Mouse (Mus musculus): ENCODE measurements around the gene Mrpl52.
A peak's percentile ranks its signal among the peaks of the same experiment; 100 is the strongest.

Mrpl52 gene

DNA sequence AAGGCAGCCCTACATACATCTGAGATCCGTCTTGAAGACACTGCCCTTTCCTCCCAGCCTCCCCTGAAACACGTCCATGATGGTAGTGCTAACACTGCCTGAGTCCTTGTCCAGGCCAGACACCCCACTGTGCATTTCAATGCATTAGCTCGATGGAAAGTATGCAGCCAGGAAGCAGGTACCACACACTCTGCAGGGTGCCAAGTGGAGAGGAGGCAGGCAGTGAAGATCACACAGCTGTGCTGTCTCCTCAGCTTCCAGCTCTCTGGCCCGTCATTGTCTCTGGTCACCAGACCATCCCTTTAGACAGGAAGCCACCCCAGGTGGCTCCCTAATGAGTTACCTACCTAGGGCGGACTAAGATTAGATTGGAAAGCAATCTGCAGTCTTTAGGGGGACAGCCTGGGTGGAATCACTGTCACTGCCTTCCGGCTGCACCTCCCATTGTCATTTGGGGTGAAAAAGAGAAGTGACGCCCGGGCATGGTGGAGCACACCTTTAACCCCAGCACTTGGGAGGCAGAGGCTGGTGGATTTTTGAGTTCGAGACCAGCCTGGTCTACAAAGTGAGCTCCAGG lies 14.6 kb upstream of the Mrpl52 start:
- DNase-seq (ENCODE audit: low spot score), result no peak

DNA sequence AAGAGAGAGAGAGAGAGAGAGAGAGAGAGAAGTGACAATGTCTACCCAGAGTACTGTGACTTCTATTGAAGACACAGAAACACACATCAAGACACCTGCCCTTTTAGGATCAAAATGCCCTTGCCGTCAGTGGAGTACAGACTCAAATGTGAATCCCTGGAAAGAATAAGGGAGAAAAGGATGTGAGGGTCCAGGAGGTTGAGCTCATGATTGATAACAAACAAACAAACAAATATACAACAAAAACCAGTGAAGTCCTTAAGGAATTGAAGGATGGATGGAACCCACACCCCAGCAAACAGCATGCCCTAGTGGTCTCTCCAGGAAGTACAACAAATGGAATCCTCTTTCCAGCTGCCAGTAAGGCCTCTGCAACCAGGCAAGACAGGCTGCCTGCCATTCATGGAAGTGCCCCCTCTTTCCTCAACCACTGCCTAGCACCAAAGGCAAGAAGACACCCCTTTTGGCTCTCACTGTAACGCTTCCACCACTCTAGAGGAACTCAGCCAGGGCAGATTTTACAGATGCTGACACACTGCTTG lies 14.0 kb upstream of the Mrpl52 start:
- DNase-seq (ENCODE audit: low spot score), result peak; percentile 34

DNA sequence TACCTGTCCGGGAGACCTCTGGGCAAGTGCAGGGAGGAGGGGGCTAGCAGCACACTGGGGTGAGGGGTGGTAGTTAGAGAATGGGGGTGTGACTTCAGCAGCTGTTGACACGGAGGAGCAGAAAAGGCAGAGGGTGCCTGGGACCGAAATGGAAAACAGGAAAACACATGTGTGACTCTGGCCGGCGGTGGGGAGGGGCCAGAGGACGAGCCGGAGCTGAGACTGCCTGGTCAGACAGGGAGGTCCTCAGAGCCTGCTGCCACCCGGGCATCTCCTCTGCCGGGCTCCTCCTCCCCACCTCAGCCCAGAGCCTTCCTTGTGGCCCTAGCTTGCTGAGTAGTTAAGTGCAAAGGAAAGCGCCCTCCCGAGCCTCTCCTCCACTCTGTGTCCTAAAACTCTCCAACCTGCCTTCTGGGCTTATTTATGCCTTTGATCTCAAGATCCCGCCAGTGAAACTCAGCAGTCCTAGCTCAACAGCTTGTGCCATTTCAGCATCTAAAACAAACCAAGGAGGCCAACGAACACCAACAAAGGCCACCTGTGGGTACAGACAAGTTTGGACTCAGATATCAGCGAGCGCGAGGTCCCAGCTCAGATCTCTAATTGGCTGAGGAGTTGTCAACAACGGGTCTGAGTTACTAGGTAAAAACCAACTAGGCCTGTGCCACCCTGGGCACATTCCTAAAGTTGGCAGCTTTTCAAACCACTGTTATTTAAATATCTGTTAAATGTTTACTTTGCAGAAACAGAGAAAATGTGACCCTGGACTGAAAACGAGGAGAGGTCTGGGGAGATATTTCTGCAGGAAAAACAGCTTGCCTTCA lies 12.6 kb upstream of the Mrpl52 start:
- no peak for DNase-seq (ENCODE audit: low spot score)

- DNase-seq (ENCODE audit: low spot score), result no peak
Observed at GRCm38 (mm10) chr14:54415241-54416020, 11.3 kb upstream of the Mrpl52 start.

DNA sequence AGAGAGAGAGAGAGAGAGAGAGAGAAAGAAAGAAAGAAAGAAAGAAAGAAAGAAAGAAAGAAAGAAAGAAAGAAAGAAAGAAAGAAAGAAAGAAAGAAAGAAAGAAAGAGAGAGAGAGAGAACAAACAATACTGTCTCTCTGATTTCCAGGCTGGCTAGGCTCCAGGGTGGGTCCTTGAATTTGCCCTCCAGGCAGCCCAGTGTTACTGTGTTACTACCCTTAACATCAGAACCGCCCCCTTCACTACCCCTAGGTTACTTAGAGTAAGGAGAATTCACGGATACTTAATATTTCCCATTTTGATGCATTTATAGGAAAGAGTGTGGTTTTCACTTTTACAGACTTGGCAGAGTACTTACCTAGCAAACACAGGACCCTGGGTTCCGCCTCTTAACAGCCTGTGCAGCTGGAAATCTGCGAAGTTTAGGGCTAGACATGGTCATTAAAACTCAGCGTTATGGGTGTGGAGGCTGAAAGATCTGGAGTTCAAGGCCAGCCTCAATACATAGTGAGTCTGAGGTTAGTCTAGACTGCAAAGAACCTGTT lies 10.4 kb upstream of the Mrpl52 start:
- no peak for DNase-seq (ENCODE audit: low spot score)

GRCm38 (mm10) chr14:54416830-54417229 lies 9.9 kb upstream of the Mrpl52 start:
- no peak for DNase-seq (ENCODE audit: low spot score)

DNA sequence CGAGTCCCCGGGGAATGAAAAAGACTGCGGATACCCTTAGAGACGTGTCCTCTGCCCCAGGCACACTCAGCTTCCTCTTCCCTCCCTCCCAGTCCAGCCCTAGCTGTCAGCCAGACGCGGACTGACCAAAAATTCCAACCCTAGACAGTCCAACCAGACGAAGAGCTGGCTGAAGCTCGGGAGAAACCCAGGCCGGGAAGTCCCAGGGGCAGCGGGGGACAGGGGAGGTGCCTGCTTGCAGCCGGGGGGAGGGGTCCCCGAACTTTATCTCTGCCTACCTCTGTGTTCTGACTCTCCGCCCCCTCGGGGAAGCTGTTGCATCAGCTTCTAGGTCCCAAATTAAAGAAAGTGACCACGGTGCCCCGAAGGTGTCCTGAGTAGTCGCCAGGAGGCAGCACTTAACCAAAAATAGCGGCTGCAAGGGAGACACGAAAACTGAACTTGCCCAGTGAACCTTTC lies 9.1 kb upstream of the Mrpl52 start, which contains the start of gene Slc7a7:
Gene Slc7a7 (minus strand): TSS at position 158 of the 459 bp plus-strand sequence.
- DNase-seq (ENCODE audit: low spot score), result no peak

DNA sequence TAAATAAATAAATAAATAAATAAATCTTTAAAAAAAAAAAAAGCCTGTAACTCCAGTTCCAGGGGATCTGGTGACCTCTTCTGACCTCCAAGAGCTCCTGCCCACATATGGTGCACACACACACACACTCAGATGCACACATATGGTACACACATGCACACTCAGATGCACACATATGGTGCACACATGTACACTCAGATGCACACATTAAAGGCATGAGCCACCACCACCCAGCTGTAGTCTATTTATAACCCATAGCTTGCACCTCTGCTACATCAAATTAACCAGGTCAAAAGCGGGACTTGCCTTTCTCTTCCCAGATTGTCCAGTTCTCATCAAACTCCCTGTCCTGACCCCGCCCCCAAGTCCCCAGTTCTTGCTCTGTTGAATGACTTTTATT lies 5.7 kb upstream of the Mrpl52 start:
- no peak for DNase-seq (ENCODE audit: low spot score)

DNA sequence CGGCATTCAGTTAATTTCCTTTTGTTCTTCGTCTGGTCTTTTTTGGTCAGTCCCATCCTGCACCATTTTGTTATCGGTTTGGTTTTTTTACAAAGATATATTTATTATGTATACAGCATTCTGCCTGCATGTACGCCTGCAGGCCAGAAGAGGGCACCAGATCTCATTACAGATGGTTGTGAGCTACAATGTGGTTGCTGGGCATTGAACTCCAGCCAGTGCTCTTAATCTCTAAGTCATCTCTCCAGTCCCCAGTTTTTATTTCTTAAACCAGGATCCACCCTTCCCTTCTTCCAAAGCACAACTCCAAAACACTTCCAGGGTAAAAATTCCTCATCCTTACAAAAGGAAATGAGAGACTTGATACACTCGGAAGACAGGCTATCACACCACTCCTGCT lies 3.3 kb upstream of the Mrpl52 start:
- DNase-seq (ENCODE audit: low spot score), result no peak

- DNase-seq (ENCODE audit: low spot score), result no peak
Observed at GRCm38 (mm10) chr14:54424634-54425033, 2.1 kb upstream of the Mrpl52 start.

DNA sequence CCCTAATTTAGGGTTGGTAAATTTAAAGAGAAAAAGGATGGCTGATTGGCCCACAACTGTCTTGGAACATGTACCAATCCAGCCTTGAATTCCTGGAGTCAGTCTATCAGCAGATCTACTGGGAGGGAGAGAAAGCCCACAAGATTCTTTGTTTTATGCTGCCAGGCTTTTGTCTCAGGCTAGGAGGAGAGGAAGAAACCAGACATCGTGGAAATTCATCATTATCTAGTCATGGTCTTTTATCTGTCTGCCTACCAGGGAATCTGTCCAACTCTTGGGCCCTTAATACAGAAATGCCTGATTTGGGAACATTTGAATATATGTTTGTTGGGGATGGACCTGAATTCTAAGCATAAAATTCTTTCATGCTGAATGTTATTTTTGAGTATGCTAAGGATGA lies 1.2 kb upstream of the Mrpl52 start:
- DNase-seq (ENCODE audit: low spot score), result no peak

- no peak for DNase-seq (ENCODE audit: low spot score)
Observed at GRCm38 (mm10) chr14:54426003-54426688, 563 bp upstream of the Mrpl52 start.

DNA sequence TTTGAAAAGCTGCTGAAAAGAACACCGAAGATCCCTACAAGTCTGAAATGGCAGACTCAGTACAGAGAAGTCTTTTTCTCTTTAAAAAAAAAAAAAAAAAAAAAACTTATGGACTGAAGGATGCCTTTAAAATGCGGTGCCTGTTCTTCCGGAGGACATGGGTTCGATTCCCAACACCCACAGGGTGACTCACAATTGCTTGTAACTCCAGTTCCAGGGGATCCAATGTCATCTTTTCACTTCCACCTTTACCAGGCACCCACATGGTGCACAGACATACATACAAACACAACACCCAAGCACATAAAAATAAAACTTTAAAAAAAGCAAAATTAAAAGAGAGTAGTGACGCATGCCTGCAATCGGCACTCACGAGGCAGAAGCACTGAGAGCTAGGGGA lies 987 bp downstream of the Mrpl52 start:
- DNase-seq (ENCODE audit: low spot score), result no peak

DNA sequence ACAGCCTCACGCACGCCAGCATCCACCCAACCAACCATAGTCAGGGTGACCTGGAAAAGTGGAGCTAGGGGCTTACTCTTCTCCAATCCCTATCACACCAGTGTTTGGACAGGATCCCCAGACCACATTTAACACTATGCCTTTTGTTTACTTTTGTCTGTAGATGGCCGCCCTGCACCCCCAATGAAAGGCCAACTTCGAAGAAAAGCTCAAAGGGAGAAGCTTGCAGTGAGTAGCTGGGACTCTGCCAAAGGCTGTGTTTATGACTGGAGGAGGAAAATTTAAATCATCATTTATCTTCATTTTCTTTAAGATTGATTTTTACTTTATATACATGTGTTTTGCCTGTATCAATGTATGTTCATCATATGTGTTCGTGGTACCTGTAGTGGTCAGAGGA lies 1.7 kb downstream of the Mrpl52 start:
- DNase-seq (ENCODE audit: low spot score), result no peak

DNA sequence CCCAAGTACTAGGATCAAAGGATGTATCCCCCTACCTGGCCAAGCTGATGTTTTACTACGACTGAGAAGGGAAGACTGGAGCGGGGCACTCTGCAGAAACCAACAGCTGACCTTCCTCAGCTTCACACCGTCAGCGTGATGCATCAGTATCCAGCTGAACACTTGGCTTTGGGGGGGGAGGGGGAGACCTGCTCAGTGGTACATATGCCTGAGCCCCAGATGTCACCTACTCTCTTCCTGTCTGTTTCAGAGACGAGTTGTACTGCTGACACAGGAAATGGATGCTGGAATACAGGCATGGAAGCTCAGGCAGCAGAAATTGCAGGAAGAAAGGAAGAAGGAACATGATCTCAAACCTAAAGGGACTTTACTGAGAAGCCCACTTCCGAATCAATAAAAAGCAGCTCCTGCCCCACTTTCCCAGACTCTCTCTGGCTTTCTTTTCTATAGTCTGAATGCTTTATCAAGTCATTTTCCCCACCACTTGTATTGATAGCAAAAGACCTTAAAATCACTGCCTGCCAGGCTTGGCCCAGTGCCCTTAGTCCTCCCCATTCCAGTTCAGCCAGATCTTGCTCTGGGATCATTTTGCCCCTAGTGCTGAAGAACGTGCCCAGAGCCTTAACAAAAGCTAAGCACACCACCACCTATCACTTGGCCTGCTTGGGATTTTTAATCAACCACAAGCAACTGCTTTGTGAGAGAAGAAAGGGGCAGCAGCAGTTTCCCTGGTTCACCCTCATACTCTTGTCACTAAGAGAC lies 2.8 kb downstream of the Mrpl52 start:
- no peak for DNase-seq (ENCODE audit: low spot score)

- no peak for DNase-seq (ENCODE audit: low spot score)
Observed at GRCm38 (mm10) chr14:54430406-54431145, 3.9 kb downstream of the Mrpl52 start.

DNA sequence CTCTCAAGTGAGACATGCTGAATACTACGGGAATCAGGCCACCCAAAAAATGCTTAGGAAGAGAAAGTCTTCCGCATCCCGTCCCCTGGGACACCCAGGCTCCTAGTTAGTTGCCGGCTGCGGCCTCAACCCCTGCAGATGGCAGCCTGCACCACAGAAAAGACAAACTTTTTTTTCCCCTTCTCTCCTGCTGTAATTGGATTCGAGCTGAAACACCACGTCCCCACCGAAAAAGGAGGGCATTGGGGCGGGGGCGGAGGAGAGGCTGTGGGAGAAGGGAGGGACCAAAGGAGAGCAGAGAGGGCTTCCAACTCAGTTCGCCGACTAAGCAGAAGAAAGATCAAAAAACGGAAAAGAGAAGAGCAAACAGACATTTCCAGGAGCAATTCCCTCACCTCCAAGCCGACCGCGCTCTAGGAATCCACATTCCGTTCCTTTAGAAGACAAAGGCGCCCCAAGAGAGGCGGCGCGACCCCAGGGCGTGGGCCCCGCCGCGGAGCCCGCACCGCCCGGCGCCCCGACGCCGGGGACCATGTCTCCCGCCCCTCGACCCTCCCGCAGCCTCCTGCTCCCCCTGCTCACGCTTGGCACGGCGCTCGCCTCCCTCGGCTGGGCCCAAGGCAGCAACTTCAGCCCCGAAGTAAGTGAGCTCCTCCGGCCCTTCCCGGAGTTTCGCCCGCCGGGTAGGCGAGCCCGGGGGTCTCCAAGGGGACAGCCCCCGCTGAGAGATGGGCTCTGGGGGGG lies 4.8 kb downstream of the Mrpl52 start, which contains the start of gene Mmp14:
Gene Mmp14 (plus strand): TSS at position 279 of the 744 bp plus-strand sequence.
- no peak for DNase-seq (ENCODE audit: low spot score)

- no peak for DNase-seq (ENCODE audit: low spot score)
Observed at GRCm38 (mm10) chr14:54432078-54432836, 5.5 kb downstream of the Mrpl52 start.

All from left cerebral cortex, adult 11 months (tissue).